Mouse (Mus musculus) MEL (cell line): ENCODE data around the gene Nipa1. TPM values are rescaled to one million over a fixed set of nuclear protein-coding genes. Genes with fewer than 3 reads are reported as not detected.

Experiments used
- DNase-seq: peaks from one replicate; pipeline ENCODE4 v3.0.0; 2011; ENCODE audit warnings: low read depth, low spot score
- H3K27ac ChIP-seq: 2 replicates; pipeline ENCODE4 v1.5.1; 2012; ENCODE audit warnings: low read depth, mild to moderate bottlenecking, control low read depth, low read length, moderate library complexity; ENCODE audit not compliant: control insufficient read depth
- H3K27me3 ChIP-seq, 2 experiments: fragments of 150-350 bp in 1 of 2; sonication (generic) in 1 of 2; 2 replicates each; pipeline ENCODE4 v1.6.1; 2012; ENCODE audit warnings: low read length in 2 of 2, mild to moderate bottlenecking in 2 of 2, improper control_type of control experiment in 1 of 2, moderate library complexity in 1 of 2; ENCODE audit not compliant: insufficient read depth in 2 of 2, control insufficient read depth in 1 of 2
- H3K36me3 ChIP-seq, 2 experiments: 2 replicates each; pipeline ENCODE4 v1.6.1; 2012 to 2014; ENCODE audit warnings: low read length in 2 of 2, improper control_type of control experiment in 1 of 2, inconsistent platforms in 1 of 2, mild to moderate bottlenecking in 1 of 2; ENCODE audit not compliant: insufficient read depth in 2 of 2, control insufficient read depth in 1 of 2
- H3K4me1 ChIP-seq, 2 experiments: fragments of 150-350 bp in 1 of 2; sonication (generic) in 1 of 2; 2 replicates each; pipeline ENCODE4 v1.6.1; 2012; ENCODE audit warnings: low read length in 2 of 2, improper control_type of control experiment in 1 of 2, mild to moderate bottlenecking in 1 of 2; ENCODE audit not compliant: insufficient read depth in 2 of 2, control insufficient read depth in 1 of 2
- H3K4me3 ChIP-seq, 2 experiments: fragments of 150-350 bp in 1 of 2; sonication (generic) in 1 of 2; 2 replicates each; pipeline ENCODE4 v1.5.1; 2012; ENCODE audit warnings: low read depth in 2 of 2, low read length in 2 of 2, mild to moderate bottlenecking in 2 of 2, moderate library complexity in 2 of 2, control low read depth in 1 of 2, improper control_type of control experiment in 1 of 2; ENCODE audit not compliant: control insufficient read depth in 1 of 2, insufficient read depth in 1 of 2
- H3K79me2 ChIP-seq: 2 replicates; pipeline ENCODE4 v1.6.1; 2012; ENCODE audit warnings: mild to moderate bottlenecking, low read length, moderate library complexity; ENCODE audit not compliant: control insufficient read depth, poor library complexity, insufficient read depth
- H3K9ac ChIP-seq: 2 replicates; pipeline ENCODE4 v1.6.1; 2012; ENCODE audit warnings: low read depth, mild to moderate bottlenecking, control low read depth, low read length, moderate library complexity; ENCODE audit not compliant: control insufficient read depth, poor library complexity, severe bottlenecking
- H3K9me3 ChIP-seq: fragments of 150-350 bp; sonication (generic); replicated peaks from 2 replicates; pipeline ENCODE4 v1.6.1; 2012; ENCODE audit warnings: mild to moderate bottlenecking, low read length, improper control_type of control experiment, moderate library complexity; ENCODE audit not compliant: insufficient read depth
- CHD1 ChIP-seq: IDR thresholded peaks from 2 replicates; pipeline ENCODE4 v1.6.1; 2012; ENCODE audit warnings: low read depth, mild to moderate bottlenecking, inconsistent platforms, low read length, improper control_type of control experiment
- CTCF ChIP-seq, 3 experiments: IDR thresholded peaks in 2 of 3; conservative IDR thresholded peaks in 1 of 3; 2 replicates each; pipeline ENCODE4 v1.5.1; 2011 to 2012; ENCODE audit warnings: low read length in 3 of 3, low read depth in 2 of 3, mild to moderate bottlenecking in 2 of 3, improper control_type of control experiment in 1 of 3, inconsistent platforms in 1 of 3, mixed read lengths in 1 of 3, moderate library complexity in 1 of 3; ENCODE audit not compliant: control insufficient read depth in 1 of 3, insufficient read depth in 1 of 3, poor library complexity in 1 of 3, severe bottlenecking in 1 of 3
- E2F4 ChIP-seq: IDR thresholded peaks from 2 replicates; pipeline ENCODE4 v1.6.1; 2011; ENCODE audit warnings: low read depth, low read length, improper control_type of control experiment, borderline replicate concordance
- ETS1 ChIP-seq: IDR thresholded peaks from 2 replicates; pipeline ENCODE4 v1.6.1; 2012; ENCODE audit warnings: low read depth, mild to moderate bottlenecking, inconsistent platforms, low read length, improper control_type of control experiment, moderate library complexity
- GABPA ChIP-seq: IDR thresholded peaks from 2 replicates; pipeline ENCODE4 v1.6.1; 2012; ENCODE audit warnings: low read depth, mild to moderate bottlenecking, inconsistent platforms, low read length, improper control_type of control experiment, moderate library complexity
- GATA1 ChIP-seq: IDR thresholded peaks from 2 replicates; pipeline ENCODE4 v1.6.1; 2011; ENCODE audit warnings: low read depth, low read length, improper control_type of control experiment
- HCFC1 ChIP-seq: IDR thresholded peaks from 2 replicates; pipeline ENCODE4 v1.6.1; 2012; ENCODE audit warnings: low read depth, mild to moderate bottlenecking, inconsistent platforms, low read length, improper control_type of control experiment, moderate library complexity
- MAFK ChIP-seq: IDR thresholded peaks from 2 replicates; pipeline ENCODE4 v1.6.1; 2011; ENCODE audit warnings: low read depth, mild to moderate bottlenecking, low read length, improper control_type of control experiment, borderline replicate concordance
- MAX ChIP-seq: IDR thresholded peaks from 2 replicates; pipeline ENCODE4 v1.6.1; 2011; ENCODE audit warnings: low read length, improper control_type of control experiment
- MAZ ChIP-seq: IDR thresholded peaks from 2 replicates; pipeline ENCODE4 v1.6.1; 2012; ENCODE audit warnings: low read depth, mild to moderate bottlenecking, inconsistent platforms, low read length, improper control_type of control experiment
- MEF2A ChIP-seq: IDR thresholded peaks from 2 replicates; pipeline ENCODE4 v1.6.1; 2014; ENCODE audit warnings: low read depth, mild to moderate bottlenecking, inconsistent platforms, low read length, improper control_type of control experiment; ENCODE audit not compliant: poor library complexity, insufficient replicate concordance, severe bottlenecking; ENCODE audit errors: extremely low read depth
- MYB ChIP-seq: IDR thresholded peaks from 2 replicates; pipeline ENCODE4 v1.6.1; 2011; ENCODE audit warnings: mild to moderate bottlenecking, low read depth, low read length, improper control_type of control experiment
- MYC ChIP-seq: IDR thresholded peaks from 2 replicates; pipeline ENCODE4 v1.6.1; 2011; ENCODE audit warnings: low read depth, mild to moderate bottlenecking, low read length, improper control_type of control experiment, moderate library complexity
- NELFE ChIP-seq: IDR thresholded peaks from 2 replicates; pipeline ENCODE4 v1.6.1; 2011; ENCODE audit warnings: low read depth, low read length, improper control_type of control experiment
- POLR2A ChIP-seq, 2 experiments: IDR thresholded peaks; 2 replicates each; pipeline ENCODE4 v1.6.1; 2011 to 2012; ENCODE audit warnings: low read length in 2 of 2, mild to moderate bottlenecking in 2 of 2, control low read depth in 1 of 2, improper control_type of control experiment in 1 of 2, low read depth in 1 of 2, moderate library complexity in 1 of 2; ENCODE audit not compliant: control insufficient read depth in 1 of 2, insufficient read depth in 1 of 2, poor library complexity in 1 of 2
- POLR2AphosphoS5 ChIP-seq: IDR thresholded peaks from 2 replicates; pipeline ENCODE4 v1.6.1; 2012; ENCODE audit warnings: low read depth, borderline replicate concordance, mild to moderate bottlenecking, inconsistent platforms, low read length, moderate library complexity, mixed read lengths
- SIN3A ChIP-seq: IDR thresholded peaks from 2 replicates; pipeline ENCODE4 v1.6.1; 2012; ENCODE audit warnings: low read length, improper control_type of control experiment, inconsistent platforms
- TCF12 ChIP-seq: IDR thresholded peaks from 2 replicates; pipeline ENCODE4 v1.6.1; 2014; ENCODE audit warnings: low read depth, mild to moderate bottlenecking, inconsistent platforms, low read length, improper control_type of control experiment, moderate library complexity
- UBTF ChIP-seq: IDR thresholded peaks from 2 replicates; pipeline ENCODE4 v1.6.1; 2012; ENCODE audit warnings: low read depth, mild to moderate bottlenecking, inconsistent platforms, low read length, improper control_type of control experiment, moderate library complexity, borderline replicate concordance; ENCODE audit not compliant: insufficient read depth
- USF1 ChIP-seq: IDR thresholded peaks from 2 replicates; pipeline ENCODE4 v1.6.1; 2014; ENCODE audit warnings: low read depth, mild to moderate bottlenecking, inconsistent platforms, low read length, improper control_type of control experiment, moderate library complexity
- ZMIZ1 ChIP-seq: IDR thresholded peaks from 2 replicates; pipeline ENCODE4 v1.6.1; 2012; ENCODE audit warnings: low read depth, mild to moderate bottlenecking, inconsistent platforms, low read length, improper control_type of control experiment, moderate library complexity
- ZNF384 ChIP-seq: IDR thresholded peaks from 2 replicates; pipeline ENCODE4 v1.6.1; 2012; ENCODE audit warnings: low read depth, mild to moderate bottlenecking, inconsistent platforms, low read length, improper control_type of control experiment
- polyA plus RNA-seq, 2 experiments: library from polyadenylated mRNA; stranded (reverse) in 1 of 2; unstranded in 1 of 2; fragments of >175 nt in 1 of 2; fragments of >200 nt in 1 of 2; gene quantifications; 2 replicates each; pipeline versions ENCODE4 v1.2.1 to v1.2.4; 2012; ENCODE audit warnings: low replicate concordance in 2 of 2, low read depth in 1 of 2; ENCODE audit not compliant: insufficient read length in 2 of 2, insufficient read depth in 1 of 2, missing spikeins in 1 of 2
- total RNA-seq: library from RNA; depleted of rRNA; stranded (reverse); fragments of 300-350 nt; gene quantifications from 2 replicates; pipeline ENCODE4 v1.2.3, GENCODE M21; 2012

The Nipa1 gene
- total and polyA plus RNA-seq, 3 experiments: 13.0 to 14.8 TPM; not detected in 1

- TF ChIP-seq E2F4: 0 out of 2 replicates have a peak, but pooled peaks have one; percentile 28
- TF ChIP-seq ETS1: no peak; the same call in 1 of the 2 replicates
- TF ChIP-seq GATA1: no peak
- peak; percentile 96 for TF ChIP-seq UBTF
- TF ChIP-seq MYB: no peak
- TF ChIP-seq NELFE: peak; percentile 88
- peak; percentile 90 for TF ChIP-seq SIN3A
- TF ChIP-seq CHD1: no peak
- TF ChIP-seq MAX: peak; percentile 72
- no peak for TF ChIP-seq GABPA
- no peak for TF ChIP-seq POLR2AphosphoS5
- TF ChIP-seq, all 39 proteins: peak for 17
Observed at GRCm38 (mm10) chr7:56049831-56050321, 30.1 kb upstream of the Nipa1 start, which contains the start of gene Herc2 (continued).

GRCm38 (mm10) chr7:56047178-56047577 is 27.4 kb upstream of the Nipa1 start:
- TF ChIP-seq HCFC1 (no peak), TCF12 (no peak), USF1 (no peak)
- TF ChIP-seq, all 39 proteins: peak for 0
- Histone ChIP-seq H3K27ac (no peak overlapping the region), H3K9ac (no peak overlapping the region), H3K4me3 (no peak overlapping the region), H3K9me3 (no peaks in the 10 kb centered on the region), H3K36me3 (peaks cover 0 to 15% of the 10 kb centered on the region in 2 experiments; a peak in 3 of 4 replicates), H3K4me1 (peaks cover 2 to 8% of the 10 kb centered on the region in 2 experiments), H3K27me3 (no peaks in the 10 kb centered on the region), H3K79me2 (peaks cover 10% of the 10 kb centered on the region)
- DNase-seq: no peak

- H3K36me3 ChIP-seq: peaks cover 0 to 9% of the 10 kb centered on the region in 2 experiments; a peak in 2 of 4 replicates
- peaks cover 0 to 9% of the 10 kb centered on the region in 2 experiments for H3K4me1 ChIP-seq
- H3K27ac ChIP-seq: no peak overlapping the region
- H3K9ac ChIP-seq: no peak overlapping the region
- H3K79me2 ChIP-seq: no peaks in the 10 kb centered on the region
- no peak for DNase-seq
- H3K4me3 ChIP-seq: no peak overlapping the region
- TF ChIP-seq MAFK: no peak
- no peak for TF ChIP-seq POLR2AphosphoS5
- no peak for TF ChIP-seq MAZ
- TF ChIP-seq GATA1: no peak
- TF ChIP-seq ZNF384: no peak
- TF ChIP-seq CTCF (IDR thresholded peaks at IDR 0.05 in 2 of 3, conservative IDR thresholded peaks at IDR 0.05 in 1 of 3; ENCODE audit: control insufficient read depth in 1 of 3, insufficient read depth in 1 of 3, low read depth in 2 of 3, low read length in 3 of 3, poor library complexity in 1 of 3, severe bottlenecking in 1 of 3): no peak
- TF ChIP-seq MEF2A: no peak
- TF ChIP-seq ZMIZ1: no peak
- TF ChIP-seq HCFC1: no peak
- TF ChIP-seq MYC: no peak
- no peak for TF ChIP-seq E2F4
- no peak for TF ChIP-seq MAX
- TF ChIP-seq POLR2A (IDR thresholded peaks at IDR 0.05; ENCODE audit: control insufficient read depth in 1 of 2, insufficient read depth in 1 of 2, low read depth in 1 of 2, low read length in 2 of 2, poor library complexity in 1 of 2): no peak
- TF ChIP-seq, all 39 proteins: peak for 0
- no peaks in the 10 kb centered on the region for H3K27me3 ChIP-seq
- H3K9me3 ChIP-seq: no peaks in the 10 kb centered on the region
Observed at GRCm38 (mm10) chr7:56044267-56044629, 24.5 kb upstream of the Nipa1 start.
